Mouse (Mus musculus) kidney, adult 11 months (tissue): ENCODE data around the gene Akap17b.

Experiments used
- DNase-seq: peaks from one replicate; pipeline ENCODE4 v3.0.0; 2022

Akap17b gene

GRCm38 (mm10) chrX:36586629-36587303, 58.4 kb downstream of the Akap17b start:
- DNase-seq, result no peak

DNA sequence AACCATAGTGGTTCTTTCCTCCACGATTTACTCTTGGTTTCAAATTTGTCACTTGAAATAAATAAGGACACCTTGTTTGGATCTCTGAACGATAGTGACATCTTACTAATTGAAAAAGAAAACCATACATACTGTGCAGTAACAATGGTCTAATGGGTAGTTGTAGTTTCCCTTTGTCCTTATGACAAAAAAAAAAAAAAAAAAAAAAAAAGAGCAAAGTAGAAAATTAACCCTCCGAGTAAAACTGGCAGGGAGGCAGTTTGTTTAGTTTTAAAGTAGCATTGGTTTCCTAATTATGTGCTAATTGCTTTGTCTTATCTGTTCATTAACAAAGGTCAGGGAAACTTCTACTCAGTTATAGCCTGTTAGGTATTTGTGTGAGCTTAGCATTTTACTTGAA, 83.1 kb downstream of the Akap17b start:
- no peak for DNase-seq

DNA sequence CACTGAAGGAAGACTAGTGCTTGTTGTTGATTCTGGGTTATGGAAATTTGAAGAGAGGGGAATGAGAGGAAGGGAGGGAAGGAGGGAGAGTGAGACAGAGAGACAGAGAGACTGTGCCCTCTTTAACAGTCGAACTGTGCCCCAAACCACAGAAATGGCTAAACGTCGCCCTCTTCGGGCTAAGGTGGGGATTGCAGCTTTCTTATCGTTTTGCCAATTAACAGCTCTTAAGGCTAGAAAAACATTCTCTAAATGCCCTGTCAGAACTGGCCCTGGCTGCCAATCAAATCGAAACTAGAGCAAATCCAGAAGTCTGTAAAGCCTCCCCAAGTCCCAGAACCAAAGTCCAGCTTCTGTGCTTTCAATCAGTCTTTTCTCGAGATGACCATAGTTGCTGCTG, 83.5 kb downstream of the Akap17b start:
- DNase-seq, result peak; percentile 55

DNA sequence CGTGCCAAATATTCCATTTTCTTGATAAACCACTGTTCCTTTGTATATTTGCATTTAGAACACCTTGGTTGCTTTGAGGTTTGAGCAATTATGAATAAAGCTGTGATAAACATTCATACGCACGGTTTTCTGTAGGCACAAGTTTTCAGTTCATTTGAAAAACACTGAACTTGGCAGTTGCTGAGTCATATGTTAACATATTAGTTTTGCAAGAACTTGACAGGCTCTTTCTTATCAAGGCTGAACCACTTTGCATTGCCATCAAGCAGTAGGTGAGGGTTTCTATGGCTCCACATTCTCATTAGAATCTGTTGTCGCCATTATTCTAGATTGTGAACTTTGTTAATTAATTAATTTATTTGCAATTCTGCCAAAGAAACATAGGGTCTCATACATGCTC, 85.0 kb downstream of the Akap17b start:
- no peak for DNase-seq
